Mouse (Mus musculus) hindbrain, embryonic 11.5 days (tissue): ENCODE data around the gene Nupr1l. TPM values are rescaled to one million over a fixed set of nuclear protein-coding genes. Genes with fewer than 3 reads are reported as not detected.
"Not testable (repeated sequence)": the region's sequence is repeated elsewhere in the genome, so short reads cannot be mapped to it uniquely, and the experiment has no call there.

ENCODE experiments used
- ATAC-seq: fragments of 200-750 bp; cut with Nextera tagmentation; 2 replicates; pipeline ENCODE4 v1.8.0; 2017; ENCODE audit warnings: mild to moderate bottlenecking, moderate TSS enrichment, moderate library complexity; ENCODE audit not compliant: low FRiP score
- DNase-seq: peaks from one replicate; pipeline ENCODE4 v3.0.0-alpha.2; 2015; ENCODE audit warnings: low spot score
- H3K27ac ChIP-seq: fragments of 300-500 bp; sonication (generic); 2 replicates; pipeline ENCODE4 v1.5.1; 2014; ENCODE audit warnings: mild to moderate bottlenecking, low read depth, low read length
- H3K27me3 ChIP-seq: fragments of 300-500 bp; sonication (generic); 2 replicates; pipeline ENCODE4 v1.6.1; 2014; ENCODE audit warnings: mild to moderate bottlenecking, low read length, moderate library complexity, mixed read lengths; ENCODE audit not compliant: control insufficient read depth, insufficient read depth
- H3K36me3 ChIP-seq: fragments of 300-500 bp; sonication (generic); 2 replicates; pipeline ENCODE4 v1.6.1; 2014; ENCODE audit warnings: mild to moderate bottlenecking, low read length, moderate library complexity, mixed read lengths; ENCODE audit not compliant: control insufficient read depth, insufficient read depth
- H3K4me1 ChIP-seq: fragments of 300-500 bp; sonication (generic); replicated peaks from 2 replicates; pipeline ENCODE4 v1.6.1; 2014; ENCODE audit warnings: low read length, mixed read lengths; ENCODE audit not compliant: control insufficient read depth, insufficient read depth
- H3K4me2 ChIP-seq: fragments of 300-500 bp; sonication (generic); replicated peaks from 2 replicates; pipeline ENCODE4 v1.6.1; 2014; ENCODE audit warnings: mild to moderate bottlenecking, low read depth, low read length
- H3K4me3 ChIP-seq: fragments of 300-500 bp; sonication (generic); 2 replicates; pipeline ENCODE4 v1.5.1; 2014; ENCODE audit warnings: low read depth, low read length
- H3K9ac ChIP-seq: fragments of 300-500 bp; sonication (generic); 2 replicates; pipeline ENCODE4 v1.6.1; 2014; ENCODE audit warnings: low read depth, low read length
- H3K9me3 ChIP-seq: fragments of 300-500 bp; sonication (generic); 2 replicates; pipeline ENCODE4 v1.6.1; 2016; ENCODE audit warnings: low read length; ENCODE audit not compliant: control insufficient read depth
- WGBS: fragments of 180-500 bp; shearing (Covaris S2); extraction: QIAGEN DNeasy Blood & Tissue Kit; methylation state at CpG from one replicate; pipeline ENCODE4 v1.1.7; 2014; 5-methylcytosine and 5-hydroxymethylcytosine counted together
- polyA plus RNA-seq: library from polyadenylated mRNA; unstranded; fragments of >200 nt; fragmentation: Nextera tagmentation; extraction: Ambion mirVana; gene quantifications from 2 replicates; pipeline ENCODE4 v1.2.1, GENCODE M21; 2014

Gene Nupr1l
- polyA plus RNA-seq, 1 experiment from 2014 or later: 5.7 TPM

DNA sequence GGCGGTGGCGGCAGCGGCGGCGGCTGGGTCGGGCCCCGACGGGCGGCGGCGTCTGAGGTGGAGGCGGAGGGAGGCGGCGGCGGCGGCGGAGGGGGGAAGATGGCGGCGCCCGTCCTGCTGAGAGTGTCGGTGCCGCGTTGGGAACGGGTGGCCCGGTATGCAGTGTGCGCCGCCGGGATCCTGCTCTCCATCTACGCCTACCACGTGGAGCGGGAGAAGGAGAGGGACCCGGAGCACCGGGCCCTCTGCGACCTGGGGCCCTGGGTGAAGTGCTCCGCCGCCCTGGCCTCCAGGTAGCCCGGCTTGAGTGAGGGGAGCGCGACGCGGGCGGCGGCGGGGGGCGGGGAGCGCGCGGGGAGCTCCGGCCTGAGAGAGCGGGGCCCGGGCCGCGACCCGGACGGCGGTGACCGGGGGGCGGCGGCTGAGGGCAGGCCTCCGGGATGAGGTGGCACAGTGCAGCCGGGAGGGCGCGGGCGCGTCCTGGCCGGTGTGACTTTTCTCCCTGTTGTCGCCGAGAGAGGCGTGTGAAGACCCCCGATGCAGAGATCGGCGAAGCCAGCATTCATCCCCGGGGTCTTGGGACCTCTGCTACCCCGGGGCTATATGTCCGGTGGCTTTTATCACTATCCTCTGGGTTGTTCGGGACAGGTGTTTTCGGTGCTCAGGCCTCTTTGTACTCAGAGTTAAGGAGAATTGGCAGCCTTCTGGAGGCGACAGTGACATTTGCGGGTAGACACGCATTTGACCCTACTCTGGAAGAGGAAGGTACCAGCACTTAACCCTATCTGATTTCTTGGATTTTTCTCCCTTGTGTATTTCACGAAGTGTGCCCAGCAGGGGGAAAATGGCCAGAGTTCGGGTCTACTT lies 34.0 kb downstream of the Nupr1l start:
- peak overlapping the region; percentile 85 for H3K4me3 ChIP-seq
- H3K27me3 ChIP-seq, H3K9me3 ChIP-seq, H3K36me3 ChIP-seq, H3K4me1 ChIP-seq: not testable (repeated sequence)
- ATAC-seq: peak; percentile 65
- WGBS: under 1% methylated on average over 20 of the region's 82 CpGs
- H3K4me2 ChIP-seq: peak overlapping the region; percentile 75
- DNase-seq: peak; percentile 49
- H3K9ac ChIP-seq: peak overlapping the region; percentile 84
- H3K27ac ChIP-seq: peak overlapping the region; percentile 58; the same call in 1 of the 2 replicates

DNA sequence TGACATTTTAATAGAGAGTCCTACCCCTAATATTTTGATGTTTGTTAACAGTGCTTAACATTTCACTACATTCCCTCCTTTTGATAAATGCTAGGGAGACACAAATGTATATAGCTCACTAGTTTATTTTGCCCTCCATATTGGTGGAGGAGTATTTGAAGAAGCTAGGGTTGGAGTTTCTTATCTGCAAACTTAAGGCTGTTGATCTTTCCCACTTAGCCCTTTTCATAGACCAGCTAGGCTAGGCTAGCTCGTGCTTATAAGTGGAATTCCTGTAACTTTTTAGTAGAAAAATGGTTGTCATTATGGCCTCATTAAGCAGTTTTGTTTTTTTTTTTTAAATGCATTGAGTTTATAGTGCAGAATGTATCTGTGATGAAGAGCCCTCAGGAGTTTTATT lies 35.1 kb downstream of the Nupr1l start:
- no peaks in the 10 kb centered on the region for H3K27me3 ChIP-seq
- no peak overlapping the region for H3K4me3 ChIP-seq
- ATAC-seq (no peak), DNase-seq (no peak)
- H3K27ac ChIP-seq: no peak overlapping the region
- whole genome bisulfite sequencing: 96% methylated on average over 1 of the region's 1 CpGs
- H3K9me3 ChIP-seq: no peaks in the 10 kb centered on the region
- no peak overlapping the region for H3K9ac ChIP-seq
- H3K36me3 ChIP-seq: no peaks in the 10 kb centered on the region
- H3K4me2 ChIP-seq: no peak overlapping the region
- H3K4me1 ChIP-seq: no peaks in the 10 kb centered on the region

DNA sequence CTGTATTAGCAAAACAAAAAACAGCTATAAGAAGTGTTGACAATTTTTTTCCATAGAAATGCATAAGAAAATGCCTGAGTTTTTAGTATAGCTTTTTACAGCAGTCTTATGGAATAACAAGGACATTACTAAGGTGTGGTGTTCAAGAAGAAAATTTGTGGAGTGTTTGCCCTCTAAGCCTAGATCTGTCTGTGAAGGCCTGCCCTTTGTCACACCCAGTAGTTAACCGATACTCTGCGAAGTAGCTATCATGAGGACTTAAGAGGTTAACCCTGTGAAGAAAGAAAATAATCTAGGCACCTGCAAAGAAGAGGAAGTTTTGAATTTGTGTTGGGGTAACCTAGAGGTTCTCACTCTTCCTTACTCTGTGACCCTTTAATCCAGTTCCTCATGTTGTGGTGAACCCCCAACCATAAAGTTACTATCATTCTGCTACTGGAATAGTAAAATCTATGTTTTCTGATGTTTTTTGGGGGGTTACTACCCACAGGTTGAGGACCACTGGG lies 39.2 kb downstream of the Nupr1l start:
- no peak for ATAC-seq
- no peak overlapping the region for H3K4me3 ChIP-seq
- 94% methylated on average over 2 of the region's 2 CpGs for WGBS

DNA sequence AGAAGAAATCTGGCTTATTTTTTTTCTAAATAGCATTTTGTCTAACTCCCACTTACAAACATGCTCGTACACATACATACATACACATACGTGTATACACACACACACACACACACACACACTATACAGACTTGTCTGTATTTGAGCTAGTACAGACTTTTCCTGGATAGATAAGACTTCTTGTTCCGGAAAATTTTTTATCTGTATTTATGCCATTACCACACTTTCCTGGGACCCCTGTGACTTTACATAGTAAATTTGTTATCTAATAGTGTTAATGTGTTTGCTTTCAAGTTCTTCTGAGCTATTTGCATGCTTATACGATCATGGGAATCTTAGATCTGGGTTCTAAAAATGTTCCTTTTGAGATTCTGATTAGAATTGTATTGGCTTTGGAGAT lies 43.8 kb downstream of the Nupr1l start:
- H3K27me3 ChIP-seq: no peaks in the 10 kb centered on the region
- no peaks in the 10 kb centered on the region for H3K4me1 ChIP-seq
- 92% methylated on average over 4 of the region's 4 CpGs for WGBS
- DNase-seq (no peak), ATAC-seq (no peak)
- no peak overlapping the region for H3K4me2 ChIP-seq
- no peak overlapping the region for H3K9ac ChIP-seq
- H3K27ac ChIP-seq: no peak overlapping the region
- no peaks in the 10 kb centered on the region for H3K36me3 ChIP-seq
- no peaks in the 10 kb centered on the region for H3K9me3 ChIP-seq
- no peak overlapping the region for H3K4me3 ChIP-seq

More for the DNA sequence above, 39.2 kb downstream of the Nupr1l start:
- no peak overlapping the region for H3K27ac ChIP-seq
- no peak overlapping the region for H3K4me2 ChIP-seq
- no peaks in the 10 kb centered on the region for H3K9me3 ChIP-seq
- no peaks in the 10 kb centered on the region for H3K27me3 ChIP-seq
- no peak overlapping the region for H3K9ac ChIP-seq
- no peaks in the 10 kb centered on the region for H3K36me3 ChIP-seq
- H3K4me1 ChIP-seq: no peaks in the 10 kb centered on the region
- DNase-seq: no peak

DNA sequence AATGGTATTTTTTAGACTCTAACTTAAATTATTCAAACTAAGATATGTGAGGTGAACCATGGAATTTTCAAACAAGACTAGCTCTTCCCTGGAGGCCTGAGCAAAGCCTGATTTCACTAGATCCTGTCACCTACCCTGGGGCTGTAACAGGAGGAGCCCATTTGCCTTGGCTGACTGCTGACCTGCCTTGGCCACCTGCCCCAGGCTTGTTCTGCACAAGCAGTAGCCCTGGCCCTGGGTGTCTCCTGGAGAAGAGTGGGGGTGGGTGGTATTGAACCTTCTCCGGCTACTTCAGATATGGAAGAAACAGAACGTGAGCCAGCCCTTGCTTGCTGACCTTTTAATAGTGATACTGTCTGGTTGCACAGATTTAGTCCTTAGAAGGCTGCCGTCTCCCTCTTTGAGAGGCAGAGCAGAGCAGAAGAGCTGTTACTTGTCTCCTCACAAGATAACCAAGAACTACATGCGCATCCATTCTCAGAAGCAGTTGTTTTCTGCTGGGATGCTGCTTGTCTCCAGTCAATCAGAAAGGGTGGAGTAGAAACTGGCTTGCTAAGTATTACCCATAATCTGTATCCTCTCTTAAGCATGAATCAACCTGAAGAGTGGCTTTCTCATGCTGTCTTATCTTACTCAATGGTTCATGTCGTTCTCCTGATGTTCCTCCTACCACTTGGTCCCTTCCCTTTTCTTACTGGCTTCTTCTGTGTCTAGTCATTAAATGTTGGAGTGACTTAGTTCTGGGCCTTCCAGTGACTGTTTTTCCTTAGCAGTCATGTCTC lies 46.3 kb downstream of the Nupr1l start:
- 92% methylated on average over 5 of the region's 5 CpGs for WGBS
- ATAC-seq (no peak), DNase-seq (no peak)
- H3K36me3 ChIP-seq: no peaks in the 10 kb centered on the region
- H3K4me2 ChIP-seq: no peak overlapping the region
- no peaks in the 10 kb centered on the region for H3K27me3 ChIP-seq
- H3K4me3 ChIP-seq: no peak overlapping the region
- no peak overlapping the region for H3K9ac ChIP-seq
- H3K27ac ChIP-seq: no peak overlapping the region
- H3K4me1 ChIP-seq: no peaks in the 10 kb centered on the region
- H3K9me3 ChIP-seq: no peaks in the 10 kb centered on the region

DNA sequence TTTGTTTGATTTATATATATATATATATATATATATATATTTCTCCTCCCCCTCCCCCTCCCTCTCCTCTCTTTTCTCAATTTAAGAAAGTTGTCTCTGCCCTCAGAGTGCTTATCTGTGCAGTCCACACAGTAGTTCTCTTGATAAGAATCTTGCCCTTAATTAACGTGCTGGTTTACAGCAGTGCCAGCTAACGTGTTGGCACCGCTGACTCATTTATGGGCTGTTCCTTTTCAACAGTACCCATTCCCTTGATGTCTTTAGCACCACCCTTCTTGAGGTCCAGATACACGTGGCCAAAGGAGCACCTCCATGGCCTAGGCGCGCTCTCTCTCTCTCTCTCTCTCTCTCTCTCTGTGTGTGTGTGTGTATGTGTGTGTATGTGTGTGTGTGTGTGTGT lies 47.5 kb downstream of the Nupr1l start:
- no peaks in the 10 kb centered on the region for H3K4me1 ChIP-seq
- ATAC-seq (no peak), DNase-seq (no peak)
- H3K4me3 ChIP-seq: no peak overlapping the region
- no peaks in the 10 kb centered on the region for H3K9me3 ChIP-seq
- H3K27ac ChIP-seq: no peak overlapping the region
- no peak overlapping the region for H3K4me2 ChIP-seq
- 93% methylated on average over 6 of the region's 6 CpGs for WGBS
- no peaks in the 10 kb centered on the region for H3K27me3 ChIP-seq
- H3K9ac ChIP-seq: no peak overlapping the region
- no peaks in the 10 kb centered on the region for H3K36me3 ChIP-seq

DNA sequence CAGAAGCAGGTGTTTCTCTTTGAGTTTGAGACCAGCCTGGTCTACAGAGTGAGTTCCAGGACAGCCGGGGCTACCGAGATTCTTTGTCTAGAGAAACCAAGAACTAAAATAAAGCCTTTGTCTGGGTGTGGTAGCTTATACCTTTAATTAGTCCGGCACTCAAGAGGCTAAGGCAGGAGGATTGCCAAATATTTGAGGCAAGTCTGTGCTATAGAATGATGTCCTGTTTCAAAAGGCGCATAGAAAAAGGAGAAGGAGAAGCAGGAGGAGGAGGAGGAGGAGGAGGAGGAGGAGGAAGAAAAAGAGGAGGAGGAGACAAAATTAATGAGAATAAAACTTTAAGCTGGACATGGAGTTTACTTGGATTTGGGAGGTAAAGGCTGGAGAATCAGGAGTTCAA lies 54.9 kb downstream of the Nupr1l start:
- ATAC-seq: no peak
- H3K9ac ChIP-seq: no peak overlapping the region
- no peaks in the 10 kb centered on the region for H3K4me1 ChIP-seq
- no peaks in the 10 kb centered on the region for H3K27me3 ChIP-seq
- WGBS: 82% methylated on average over 4 of the region's 4 CpGs
- H3K4me3 ChIP-seq: no peak overlapping the region
- no peak for DNase-seq
- H3K9me3 ChIP-seq: no peaks in the 10 kb centered on the region
- no peak overlapping the region for H3K4me2 ChIP-seq
- no peaks in the 10 kb centered on the region for H3K36me3 ChIP-seq
- H3K27ac ChIP-seq: no peak overlapping the region
